Mouse (Mus musculus): ENCODE measurements at regions not wholly inside any gene's neighbourhood (a gene's known extent, or its start where the extent isn't known, plus 50 kb on each side); places are given as distances from the start of the nearest gene placed in this dataset.

- no peak for DNase-seq
Observed at GRCm38 (mm10) chr13:114523116-114523515, 64.4 kb upstream of the Fst start.

- no peak for DNase-seq
Observed at GRCm38 (mm10) chr13:114526856-114527255, 68.1 kb upstream of the Fst start.

- no peak for DNase-seq
Observed at GRCm38 (mm10) chr13:114530171-114530774, 71.5 kb upstream of the Fst start.

GRCm38 (mm10) chr13:114531780-114532179 lies 73.0 kb upstream of the Fst start:
- no peak for DNase-seq

GRCm38 (mm10) chr13:114532393-114533097 lies 73.8 kb upstream of the Fst start:
- DNase-seq: no peak

- DNase-seq: no peak
Observed at GRCm38 (mm10) chr13:114534591-114534990, 75.8 kb upstream of the Fst start.

GRCm38 (mm10) chr13:114535721-114536120 lies 77.0 kb upstream of the Fst start:
- DNase-seq: no peak

- DNase-seq: no peak
Observed at GRCm38 (mm10) chr13:114571731-114572130, 113.0 kb upstream of the Fst start.

GRCm38 (mm10) chr13:114584566-114584965 lies 125.8 kb upstream of the Fst start:
- no peak for DNase-seq

GRCm38 (mm10) chr13:114587621-114588020 lies 128.9 kb upstream of the Fst start:
- no peak for DNase-seq

- no peak for DNase-seq
Observed at GRCm38 (mm10) chr13:114603341-114603740, 144.6 kb upstream of the Fst start.

GRCm38 (mm10) chr13:114604037-114604694 lies 145.4 kb upstream of the Fst start:
- DNase-seq: no peak

GRCm38 (mm10) chr13:114613909-114614308 lies 155.2 kb upstream of the Fst start:
- DNase-seq: no peak

- DNase-seq: peak; percentile 38
Observed at GRCm38 (mm10) chr13:114619416-114619815, 160.7 kb upstream of the Fst start.

- peak; percentile 71 for DNase-seq
Observed at GRCm38 (mm10) chr13:114636731-114637130, 178.0 kb upstream of the Fst start.

GRCm38 (mm10) chr13:114639531-114639930 lies 178.5 kb upstream of the Mocs2 start:
- DNase-seq: no peak

GRCm38 (mm10) chr13:114641688-114642390 lies 176.2 kb upstream of the Mocs2 start:
- DNase-seq: no peak

- no peak for DNase-seq
Observed at GRCm38 (mm10) chr13:114642901-114643491, 175.0 kb upstream of the Mocs2 start.

GRCm38 (mm10) chr13:114643521-114643920 lies 174.5 kb upstream of the Mocs2 start:
- DNase-seq: no peak

- DNase-seq: no peak
Observed at GRCm38 (mm10) chr13:114654267-114654666, 163.8 kb upstream of the Mocs2 start.

GRCm38 (mm10) chr13:114654953-114655586 lies 163.0 kb upstream of the Mocs2 start:
- no peak for DNase-seq

GRCm38 (mm10) chr13:114672411-114672810 lies 145.6 kb upstream of the Mocs2 start:
- no peak for DNase-seq

All from adrenal gland, postnatal 10 days (tissue).